Mouse (Mus musculus) hindbrain, embryonic 16.5 days (tissue): ENCODE measurements at regions not wholly inside any gene's neighbourhood (a gene's known extent, or its start where the extent isn't known, plus 50 kb on each side); places are given as distances from the start of the nearest gene placed in this dataset.

Experiments
- ATAC-seq: fragments of 200-750 bp; cut with Nextera tagmentation; 2 replicates; pipeline ENCODE4 v1.8.0; 2017; ENCODE audit warnings: moderate TSS enrichment, moderate library complexity
- H3K27ac ChIP-seq: fragments of 300-500 bp; sonication (generic); 2 replicates; pipeline ENCODE4 v1.5.1; 2014; ENCODE audit warnings: low read depth, mild to moderate bottlenecking, control low read depth, low read length, moderate library complexity
- H3K27me3 ChIP-seq: fragments of 300-500 bp; sonication (generic); replicated peaks from 2 replicates; pipeline ENCODE4 v1.6.1; 2014; ENCODE audit warnings: low read length; ENCODE audit not compliant: control insufficient read depth, insufficient read depth
- H3K36me3 ChIP-seq: fragments of 300-500 bp; sonication (generic); 2 replicates; pipeline ENCODE4 v1.6.1; 2014; ENCODE audit warnings: mild to moderate bottlenecking, low read length, moderate library complexity, mixed read lengths; ENCODE audit not compliant: control insufficient read depth, insufficient read depth
- H3K4me1 ChIP-seq: fragments of 300-500 bp; sonication (generic); 2 replicates; pipeline ENCODE4 v1.6.1; 2014; ENCODE audit warnings: low read depth, low read length; ENCODE audit not compliant: control insufficient read depth, insufficient read depth
- H3K4me2 ChIP-seq: fragments of 300-500 bp; sonication (generic); 2 replicates; pipeline ENCODE4 v1.6.1; 2014; ENCODE audit warnings: mild to moderate bottlenecking, low read length, control low read depth, moderate library complexity
- H3K4me3 ChIP-seq: fragments of 300-500 bp; sonication (generic); 2 replicates; pipeline ENCODE4 v1.5.1; 2014; ENCODE audit warnings: mild to moderate bottlenecking, low read length, control low read depth, moderate library complexity
- H3K9ac ChIP-seq: fragments of 300-500 bp; sonication (generic); 2 replicates; pipeline ENCODE4 v1.6.1; 2014; ENCODE audit warnings: low read depth, mild to moderate bottlenecking, control low read depth, low read length, moderate library complexity
- H3K9me3 ChIP-seq: fragments of 300-500 bp; sonication (generic); 2 replicates; pipeline ENCODE4 v1.6.1; 2014; ENCODE audit warnings: mild to moderate bottlenecking, low read length, moderate library complexity; ENCODE audit not compliant: control insufficient read depth
- WGBS: fragments of 180-500 bp; shearing (Covaris S2); extraction: QIAGEN DNeasy Blood & Tissue Kit; methylation state at CpG from one replicate; pipeline ENCODE4 v1.1.7; 2014; 5-methylcytosine and 5-hydroxymethylcytosine counted together

DNA sequence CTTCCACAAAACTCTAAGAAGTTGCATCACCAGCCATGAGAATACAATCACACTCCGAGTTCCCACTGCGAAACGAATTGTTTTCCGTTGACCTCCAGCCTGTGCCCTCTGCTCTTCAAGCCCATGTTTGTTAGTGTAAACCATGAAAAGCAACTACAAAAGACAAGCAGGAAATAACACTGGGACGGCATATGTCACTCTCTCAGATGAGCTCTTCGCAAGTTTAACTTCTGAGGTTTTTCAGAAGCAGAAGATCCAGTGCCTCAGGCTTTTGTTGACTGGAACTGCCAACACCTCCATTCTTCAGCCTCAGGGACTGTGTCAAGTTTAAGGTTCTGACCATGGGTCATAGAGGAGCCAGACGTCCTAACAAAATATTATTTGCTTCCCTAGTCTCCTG lies 50.2 kb upstream of the Lmcd1 start:
- Histone ChIP-seq H3K4me3 (no peak overlapping the region), H3K9me3 (no peaks in the 10 kb centered on the region), H3K36me3 (no peaks in the 10 kb centered on the region), H3K9ac (no peak overlapping the region), H3K4me1 (no peaks in the 10 kb centered on the region), H3K27me3 (no peaks in the 10 kb centered on the region), H3K4me2 (no peak overlapping the region), H3K27ac (no peak overlapping the region)
- ATAC-seq = no peak
- WGBS = 79% methylated on average over 7 of the region's 7 CpGs
